Mouse (Mus musculus): ENCODE results near the gene Gins3. TPM values are rescaled to one million over a fixed set of nuclear protein-coding genes. Genes with fewer than 3 reads are reported as not detected.
A peak's percentile ranks its signal among the peaks of the same experiment; 100 is the strongest.
"Not testable (repeated sequence)": the region's sequence is repeated elsewhere in the genome, so short reads cannot be mapped to it uniquely, and the experiment has no call there.

Gins3 gene
- total and polyA plus RNA-seq, 3 experiments, result 14.0 to 14.4 TPM; not detected in 1

DNA sequence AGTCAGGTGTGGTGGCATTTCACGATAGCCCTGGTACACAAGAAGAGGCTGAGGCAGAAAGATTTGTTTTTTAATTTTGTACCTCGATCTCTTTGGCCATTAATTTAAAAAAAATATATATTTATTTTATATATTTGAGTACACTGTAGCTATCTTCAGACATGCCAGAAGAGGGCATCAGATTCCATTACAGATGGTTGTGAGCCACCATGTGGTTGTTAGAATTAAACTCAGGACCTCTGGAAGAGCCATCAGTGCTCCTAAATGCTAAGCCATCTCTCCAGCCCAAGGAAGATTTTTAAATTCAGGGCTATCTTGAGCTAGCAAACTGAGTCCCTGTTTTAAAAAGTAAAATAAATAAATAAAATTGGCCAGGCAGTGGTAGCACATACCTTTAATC, 31.1 kb upstream of the Gins3 start:
- no peaks in the 10 kb centered on the region for H3K9me3 ChIP-seq (replicated peaks; ENCODE audit: insufficient read depth, low read length)
- DNase-seq (ENCODE audit: low read depth, low spot score), result peak; percentile 28
- H3K36me3 ChIP-seq (ENCODE audit: control insufficient read depth in 1 of 2, insufficient read depth in 2 of 2, low read length in 2 of 2), result no peaks in the 10 kb centered on the region
- TF ChIP-seq CTCF (IDR thresholded peaks at IDR 0.05 in 2 of 3, conservative IDR thresholded peaks at IDR 0.05 in 1 of 3; ENCODE audit: control insufficient read depth in 1 of 3, insufficient read depth in 1 of 3, low read depth in 2 of 3, low read length in 3 of 3, poor library complexity in 1 of 3, severe bottlenecking in 1 of 3) (peak in 1 of 3 experiments; percentile 59; a peak in 2 of 6 replicates), MYC (IDR thresholded peaks at IDR 0.05; ENCODE audit: low read depth, low read length) (peak; percentile 53; the same call in 1 of the 2 replicates), ZC3H11A (IDR thresholded peaks at IDR 0.05; ENCODE audit: low read depth, low read length) (peak; percentile 43; the same call in 1 of the 2 replicates), POLR2AphosphoS2 (IDR thresholded peaks at IDR 0.05; ENCODE audit: low read length) (no peak), SMC3 (IDR thresholded peaks at IDR 0.05; ENCODE audit: low read depth, low read length) (peak; percentile 58), RAD21 (IDR thresholded peaks at IDR 0.05; ENCODE audit: low read depth, low read length) (peak; percentile 32), MAZ (IDR thresholded peaks at IDR 0.05; ENCODE audit: low read depth, low read length) (no peak)
- H3K79me2 ChIP-seq (ENCODE audit: control insufficient read depth, insufficient read depth, low read length, poor library complexity), result no peaks in the 10 kb centered on the region
- no peak overlapping the region for H3K4me3 ChIP-seq (ENCODE audit: control insufficient read depth in 1 of 2, insufficient read depth in 1 of 2, low read depth in 2 of 2, low read length in 2 of 2)
- no peak overlapping the region for H3K9ac ChIP-seq (ENCODE audit: control insufficient read depth, low read depth, low read length, poor library complexity, severe bottlenecking)
- no peak overlapping the region for H3K27ac ChIP-seq (ENCODE audit: control insufficient read depth, low read depth, low read length)
- no peaks in the 10 kb centered on the region for H3K27me3 ChIP-seq (ENCODE audit: control insufficient read depth in 1 of 2, insufficient read depth in 2 of 2, low read length in 2 of 2)
- H3K4me1 ChIP-seq (ENCODE audit: control insufficient read depth in 1 of 2, insufficient read depth in 2 of 2, low read length in 2 of 2), result no peaks in the 10 kb centered on the region; a peak in 1 of 4 replicates

GRCm38 (mm10) chr8:95606509-95606908, 26.7 kb upstream of the Gins3 start:
- H3K4me3 ChIP-seq (ENCODE audit: control insufficient read depth in 1 of 2, insufficient read depth in 1 of 2, low read depth in 2 of 2, low read length in 2 of 2), result peak overlapping the region in 1 of 2 experiments; percentile 42; a peak in 2 of 4 replicates
- TF ChIP-seq SMC3 (IDR thresholded peaks at IDR 0.05; ENCODE audit: low read depth, low read length) (peak; percentile 46; the same call in 1 of the 2 replicates), ZC3H11A (IDR thresholded peaks at IDR 0.05; ENCODE audit: low read depth, low read length) (peak; percentile 37; the same call in 1 of the 2 replicates), RAD21 (IDR thresholded peaks at IDR 0.05; ENCODE audit: low read depth, low read length) (peak; percentile 56), CTCF (IDR thresholded peaks at IDR 0.05 in 2 of 3, conservative IDR thresholded peaks at IDR 0.05 in 1 of 3; ENCODE audit: control insufficient read depth in 1 of 3, insufficient read depth in 1 of 3, low read depth in 2 of 3, low read length in 3 of 3, poor library complexity in 1 of 3, severe bottlenecking in 1 of 3) (peak in 2 of 3 experiments; percentile 20 to 41; a peak in 4 of 6 replicates), ZNF384 (IDR thresholded peaks at IDR 0.05; ENCODE audit: low read depth, low read length) (peak; percentile 91)
- not testable (repeated sequence) for H3K27me3 ChIP-seq (ENCODE audit: control insufficient read depth in 1 of 2, insufficient read depth in 2 of 2, low read length in 2 of 2); H3K79me2 ChIP-seq (ENCODE audit: control insufficient read depth, insufficient read depth, low read length, poor library complexity); DNase-seq (ENCODE audit: low read depth, low spot score); H3K9ac ChIP-seq (ENCODE audit: control insufficient read depth, low read depth, low read length, poor library complexity, severe bottlenecking); H3K27ac ChIP-seq (ENCODE audit: control insufficient read depth, low read depth, low read length); H3K36me3 ChIP-seq (ENCODE audit: control insufficient read depth in 1 of 2, insufficient read depth in 2 of 2, low read length in 2 of 2); H3K9me3 ChIP-seq (replicated peaks; ENCODE audit: insufficient read depth, low read length)
- H3K4me1 ChIP-seq (ENCODE audit: control insufficient read depth in 1 of 2, insufficient read depth in 2 of 2, low read length in 2 of 2), result peaks cover 0 to 10% of the 10 kb centered on the region in 2 experiments; a peak in 2 of 4 replicates

- Histone ChIP-seq H3K79me2 (ENCODE audit: control insufficient read depth, insufficient read depth, low read length, poor library complexity) (no peaks in the 10 kb centered on the region), H3K27me3 (ENCODE audit: control insufficient read depth in 1 of 2, insufficient read depth in 2 of 2, low read length in 2 of 2) (no peaks in the 10 kb centered on the region; a peak in 1 of 4 replicates), H3K4me1 (ENCODE audit: control insufficient read depth in 1 of 2, insufficient read depth in 2 of 2, low read length in 2 of 2) (peaks cover 0 to 10% of the 10 kb centered on the region in 2 experiments; a peak in 2 of 4 replicates), H3K4me3 (ENCODE audit: control insufficient read depth in 1 of 2, insufficient read depth in 1 of 2, low read depth in 2 of 2, low read length in 2 of 2) (peak overlapping the region; percentile 15 to 42), H3K27ac (ENCODE audit: control insufficient read depth, low read depth, low read length) (no peak overlapping the region), H3K36me3 (ENCODE audit: control insufficient read depth in 1 of 2, insufficient read depth in 2 of 2, low read length in 2 of 2) (no peaks in the 10 kb centered on the region), H3K9me3 (replicated peaks; ENCODE audit: insufficient read depth, low read length) (no peaks in the 10 kb centered on the region), H3K9ac (ENCODE audit: control insufficient read depth, low read depth, low read length, poor library complexity, severe bottlenecking) (peak overlapping the region; percentile 37)
- DNase-seq (ENCODE audit: low read depth, low spot score), result peak; percentile 30
- no peak for TF ChIP-seq SMC3 (IDR thresholded peaks at IDR 0.05; ENCODE audit: low read depth, low read length)
These were observed 26.0 kb upstream of the Gins3 start for GRCm38 (mm10) chr8:95607210-95607609.

All from MEL (cell line).